Mouse (Mus musculus) right cerebral cortex, postnatal 36 days (tissue): ENCODE results near the gene Atp6v0a1.
A peak's percentile ranks its signal among the peaks of the same experiment; 100 is the strongest.

Source experiments
- DNase-seq, 2 experiments: peaks; one replicate each; pipeline ENCODE4 v3.0.0; 2022; ENCODE audit warnings: low spot score in 2 of 2, mixed read lengths in 1 of 2

The Atp6v0a1 gene

GRCm38 (mm10) chr11:101085617-101086322, 76.5 kb downstream of the Atp6v0a1 start:
- DNase-seq = no peak

GRCm38 (mm10) chr11:101086323-101086674, 77.0 kb downstream of the Atp6v0a1 start:
- no peak for DNase-seq

GRCm38 (mm10) chr11:101086756-101087681, 77.8 kb downstream of the Atp6v0a1 start, which contains the start of gene Mlx:
Gene Mlx (plus strand): TSS chr11:101087277.
- peak; percentile 89 to 92 for DNase-seq

- DNase-seq = no peak
These were observed 78.4 kb downstream of the Atp6v0a1 start for GRCm38 (mm10) chr11:101087682-101088055.

- DNase-seq = no peak
These were observed 80.7 kb downstream of the Atp6v0a1 start for GRCm38 (mm10) chr11:101089931-101090330.

- no peak for DNase-seq
These were observed 85.7 kb downstream of the Atp6v0a1 start for GRCm38 (mm10) chr11:101094930-101095313.

- DNase-seq = peak; percentile 90 to 92
These were observed 86.2 kb downstream of the Atp6v0a1 start, which contains the start of gene Psmc3ip for GRCm38 (mm10) chr11:101095314-101096024. Gene Psmc3ip (minus strand): TSS chr11:101095436.

- no peak for DNase-seq
These were observed 89.0 kb downstream of the Atp6v0a1 start for GRCm38 (mm10) chr11:101098231-101098630.

GRCm38 (mm10) chr11:101103011-101103410, 93.8 kb downstream of the Atp6v0a1 start:
- no peak for DNase-seq

GRCm38 (mm10) chr11:101109351-101109750, 100.1 kb downstream of the Atp6v0a1 start:
- no peak for DNase-seq

GRCm38 (mm10) chr11:101110708-101111107, 101.5 kb downstream of the Atp6v0a1 start:
- DNase-seq = no peak

- no peak for DNase-seq
These were observed 101.9 kb downstream of the Atp6v0a1 start for GRCm38 (mm10) chr11:101111178-101111577.

- DNase-seq = no peak
These were observed 102.9 kb downstream of the Atp6v0a1 start for GRCm38 (mm10) chr11:101112186-101112585.
